Mouse (Mus musculus): ENCODE data around the gene Sfr1.

Gene Sfr1

GRCm38 (mm10) chr19:47750391-47750790 lies 18.9 kb downstream of the Sfr1 start:
- in situ Hi-C loops (cut with MboI, MseI): no loop called here

GRCm38 (mm10) chr19:47752456-47752855 lies 21.0 kb downstream of the Sfr1 start:
- in situ Hi-C loops (cut with MboI, MseI): no loop called here

GRCm38 (mm10) chr19:47753921-47754320 lies 22.4 kb downstream of the Sfr1 start:
- in situ Hi-C loops (cut with MboI, MseI): no loop called here

DNA sequence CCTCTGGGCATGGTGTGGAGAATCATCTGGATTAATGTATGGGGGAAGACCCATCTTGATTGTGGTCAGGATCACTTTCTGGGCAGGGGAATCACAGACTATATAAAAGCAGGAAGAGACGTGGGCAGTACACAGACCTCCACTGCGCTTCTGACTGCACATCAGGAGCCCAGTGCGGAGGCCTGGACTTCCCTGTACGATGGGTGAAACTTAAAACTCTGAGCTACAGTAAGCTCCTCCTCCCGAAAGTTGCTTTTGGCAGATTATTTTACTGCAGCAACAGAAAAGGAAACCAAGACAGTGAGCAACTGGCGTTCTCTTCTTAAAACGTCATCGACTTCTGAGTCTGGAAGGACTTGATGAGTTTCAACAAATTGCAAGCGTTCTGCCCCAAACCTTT lies 23.4 kb downstream of the Sfr1 start:
- in situ Hi-C loops (cut with MboI, MseI): no loop called here

- in situ Hi-C loops (cut with MboI, MseI): no loop called here
Observed at GRCm38 (mm10) chr19:47755625-47756024, 24.1 kb downstream of the Sfr1 start.

DNA sequence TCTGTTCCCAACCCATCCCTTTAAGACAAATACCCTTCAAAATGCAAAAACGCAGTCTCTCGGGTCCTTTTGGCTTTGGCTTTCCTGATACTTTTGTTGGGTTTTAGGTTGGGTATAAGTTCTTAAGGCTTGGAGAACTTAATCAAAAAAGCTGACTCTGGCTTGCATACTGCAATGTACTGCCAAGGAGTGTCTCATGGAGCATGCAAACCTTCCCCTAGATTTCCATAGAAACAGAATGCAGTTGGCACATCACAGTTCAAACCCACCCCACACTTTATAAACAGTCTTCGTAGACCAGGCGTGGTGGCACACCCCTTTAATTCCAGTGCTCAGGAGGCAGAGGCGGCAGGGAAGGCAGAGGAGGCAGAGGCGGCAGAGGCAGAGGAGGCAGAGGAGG lies 46.4 kb downstream of the Sfr1 start:
- in situ Hi-C loops (cut with MboI, MseI): no loop called here

DNA sequence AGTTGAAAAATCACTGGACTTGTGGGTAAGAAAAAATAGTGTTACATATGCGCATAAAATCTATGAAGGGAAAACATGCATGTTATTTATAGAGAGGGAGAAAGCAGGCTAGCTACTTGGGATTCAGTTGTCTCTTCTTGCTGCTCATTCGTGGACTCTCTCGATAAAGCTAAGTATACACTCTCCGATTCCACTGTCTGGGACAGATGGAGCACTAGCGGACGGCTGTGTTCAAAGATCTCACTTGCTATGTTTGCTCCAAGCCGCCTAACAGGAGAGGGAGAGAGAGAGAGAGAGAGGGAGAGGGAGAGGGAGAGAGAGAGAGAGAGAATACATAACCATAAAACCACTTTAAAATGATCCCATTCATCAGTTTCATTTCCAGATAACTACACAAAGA lies 48.7 kb downstream of the Sfr1 start:
- in situ Hi-C loops (cut with MboI, MseI): loop anchor here in 1 of 2 experiments (10.0 kb wide), 1 partner anchor 505 kb away; no protein-coding TSS in a partner anchor

DNA sequence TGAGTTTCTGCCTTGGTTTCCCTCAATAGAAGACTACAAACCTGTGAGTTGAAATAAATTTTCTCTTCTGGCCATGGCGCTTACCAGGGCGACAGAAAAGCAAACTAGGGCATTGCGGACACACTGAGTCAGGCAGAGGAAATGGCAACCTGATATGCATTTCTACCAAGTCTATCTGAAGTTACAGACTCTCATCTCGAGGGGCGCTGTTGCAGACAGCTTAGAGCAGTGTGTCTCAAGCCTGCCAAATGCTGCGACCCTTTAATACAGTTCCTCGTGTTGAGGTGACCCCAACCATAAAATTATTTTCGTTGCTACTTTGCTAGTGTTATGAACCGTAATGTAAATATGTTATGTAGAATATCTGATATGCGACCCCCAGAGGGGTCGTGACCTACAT lies 49.5 kb downstream of the Sfr1 start:
- in situ Hi-C loops (cut with MboI, MseI): loop anchor here in 1 of 2 experiments (10.0 kb wide), 1 partner anchor 506 kb away; no protein-coding TSS in a partner anchor

GRCm38 (mm10) chr19:47783898-47784297 lies 52.4 kb downstream of the Sfr1 start:
- in situ Hi-C loops (cut with MboI, MseI): loop anchor here in 1 of 2 experiments (10.0 kb wide), 1 partner anchor 509 kb away; no protein-coding TSS in a partner anchor

All from T-helper 17 cell (primary cell).